Mouse (Mus musculus) C2C12 (cell line): ENCODE results near the gene Atmin.

ENCODE experiments used
- CEBPB ChIP-seq: IDR thresholded peaks from one replicate; pipeline ENCODE4 v1.6.1; 2011; ENCODE audit warnings: low read depth, mild to moderate bottlenecking, control low read depth, moderate library complexity
- CTCF ChIP-seq: IDR thresholded peaks from one replicate; pipeline ENCODE4 v1.5.1; 2011; ENCODE audit not compliant: control insufficient read depth, insufficient read depth, insufficient read length

- no peak for TF ChIP-seq CEBPB
- no peak for TF ChIP-seq CTCF
Measured at GRCm38 (mm10) chr8:116978052-116978451, 34.9 kb downstream of the Atmin start.
